Mouse (Mus musculus): ENCODE results near the gene Castor1.

Castor1 gene

GRCm38 (mm10) chr11:4206563-4206962 is 11.5 kb upstream of the Castor1 start:
- no peak for DNase-seq (ENCODE audit: low spot score)

GRCm38 (mm10) chr11:4207655-4208054 is 10.4 kb upstream of the Castor1 start:
- DNase-seq (ENCODE audit: low spot score) = no peak

GRCm38 (mm10) chr11:4209556-4209955 is 8.5 kb upstream of the Castor1 start:
- DNase-seq (ENCODE audit: low spot score) = no peak

- no peak for DNase-seq (ENCODE audit: low spot score)
Measured at GRCm38 (mm10) chr11:4210786-4211185, 7.2 kb upstream of the Castor1 start.

GRCm38 (mm10) chr11:4213107-4213506 is 4.9 kb upstream of the Castor1 start:
- DNase-seq (ENCODE audit: low spot score) = no peak

- DNase-seq (ENCODE audit: low spot score) = no peak
Measured at GRCm38 (mm10) chr11:4214572-4214971, 3.5 kb upstream of the Castor1 start.

GRCm38 (mm10) chr11:4215061-4215460 is 3.0 kb upstream of the Castor1 start:
- no peak for DNase-seq (ENCODE audit: low spot score)

- peak; percentile 38 for DNase-seq (ENCODE audit: low spot score)
Measured at GRCm38 (mm10) chr11:4216248-4217000, 1.6 kb upstream of the Castor1 start.

GRCm38 (mm10) chr11:4218637-4219036 is 612 bp downstream of the Castor1 start:
- DNase-seq (ENCODE audit: low spot score) = no peak

- DNase-seq (ENCODE audit: low spot score) = peak; percentile 67
Measured at GRCm38 (mm10) chr11:4219317-4219751, 1.3 kb downstream of the Castor1 start.

GRCm38 (mm10) chr11:4219908-4220307 is 1.9 kb downstream of the Castor1 start:
- no peak for DNase-seq (ENCODE audit: low spot score)

GRCm38 (mm10) chr11:4220443-4221400 is 2.7 kb downstream of the Castor1 start:
- peak; percentile 45 for DNase-seq (ENCODE audit: low spot score)

GRCm38 (mm10) chr11:4222046-4222950 is 4.3 kb downstream of the Castor1 start:
- DNase-seq (ENCODE audit: low spot score) = no peak

GRCm38 (mm10) chr11:4223393-4224188 is 5.6 kb downstream of the Castor1 start:
- DNase-seq (ENCODE audit: low spot score) = peak; percentile 61

- DNase-seq (ENCODE audit: low spot score) = no peak
Measured at GRCm38 (mm10) chr11:4224223-4224622, 6.2 kb downstream of the Castor1 start.

- DNase-seq (ENCODE audit: low spot score) = no peak
Measured at GRCm38 (mm10) chr11:4226569-4227325, 8.7 kb downstream of the Castor1 start.

GRCm38 (mm10) chr11:4228463-4228862 is 10.4 kb downstream of the Castor1 start:
- DNase-seq (ENCODE audit: low spot score) = no peak

GRCm38 (mm10) chr11:4229841-4230240 is 11.8 kb downstream of the Castor1 start:
- no peak for DNase-seq (ENCODE audit: low spot score)

- no peak for DNase-seq (ENCODE audit: low spot score)
Measured at GRCm38 (mm10) chr11:4231435-4231834, 13.4 kb downstream of the Castor1 start.

- no peak for DNase-seq (ENCODE audit: low spot score)
Measured at GRCm38 (mm10) chr11:4232644-4233043, 14.6 kb downstream of the Castor1 start.
